Mouse (Mus musculus): Measurements from ENCODE around the gene Zbtb43.
A peak's percentile ranks its signal among the peaks of the same experiment; 100 is the strongest.

Zbtb43 gene

GRCm38 (mm10) chr2:33430081-33430770 lies 38.1 kb downstream of the Zbtb43 start:
- DNase-seq (ENCODE audit: low spot score) = no peak

DNA sequence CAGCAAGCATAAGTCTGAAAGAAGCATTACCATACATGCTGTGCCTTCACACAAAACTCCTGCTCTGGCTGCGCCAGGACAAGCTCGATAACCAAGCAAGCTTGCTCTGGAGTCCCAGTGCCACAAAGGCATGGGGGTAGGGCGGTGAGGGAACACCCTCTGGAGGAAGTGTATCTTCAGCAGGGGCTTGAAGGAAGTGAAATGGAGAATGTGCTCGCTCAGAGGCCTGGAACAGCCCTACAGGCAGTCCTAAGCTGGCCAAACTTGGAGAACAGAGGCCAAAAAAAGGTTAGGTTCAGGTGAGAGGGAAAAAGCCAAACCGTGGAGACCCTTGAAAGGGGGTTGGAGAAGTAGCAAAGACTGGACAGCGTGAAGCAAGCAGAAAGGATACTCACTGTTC lies 39.0 kb downstream of the Zbtb43 start:
- DNase-seq (ENCODE audit: low spot score) = no peak

- DNase-seq (ENCODE audit: low spot score) = no peak
These were observed 41.5 kb downstream of the Zbtb43 start for GRCm38 (mm10) chr2:33426640-33427398.

DNA sequence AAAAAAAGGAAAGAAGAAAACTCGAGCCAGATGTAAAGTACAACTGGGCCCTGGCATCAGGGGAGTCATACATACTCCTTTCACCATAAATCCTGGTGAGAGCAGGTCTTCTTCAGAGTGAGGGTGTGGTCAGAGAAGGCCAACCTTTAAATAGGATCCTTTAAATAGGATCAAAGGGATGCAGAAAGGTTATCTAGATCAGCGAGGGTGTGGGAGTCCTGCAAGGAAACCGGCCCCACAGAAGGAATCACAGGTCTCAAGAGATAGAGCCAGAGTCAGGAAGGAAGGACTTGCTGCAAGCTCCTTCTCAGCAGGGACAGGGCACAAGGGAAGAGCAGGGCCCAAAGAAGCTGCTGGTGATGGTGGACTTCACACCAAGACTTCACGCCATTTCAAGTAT lies 50.9 kb downstream of the Zbtb43 start:
- DNase-seq (ENCODE audit: low spot score) = no peak

- DNase-seq (ENCODE audit: low spot score) = no peak
These were observed 54.3 kb downstream of the Zbtb43 start for GRCm38 (mm10) chr2:33414019-33414418.

DNA sequence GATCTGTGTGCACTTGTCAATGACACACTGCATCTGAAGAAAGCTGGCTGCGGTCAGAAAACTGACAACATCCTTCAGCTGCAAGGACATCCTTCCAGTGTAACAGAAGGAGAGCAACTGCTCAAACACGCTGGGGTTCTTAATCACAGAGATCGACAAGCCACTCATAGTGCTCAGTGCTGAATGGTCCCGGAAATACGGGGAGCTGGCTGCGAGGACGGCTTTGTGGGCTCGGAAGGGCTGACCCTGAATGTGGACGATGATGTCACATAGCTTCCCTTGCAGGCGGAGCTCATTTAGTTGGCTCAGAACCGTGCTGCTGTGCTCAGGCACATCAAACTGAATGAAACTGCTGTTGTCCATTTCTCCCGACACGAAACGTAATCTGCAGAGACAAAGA lies 56.2 kb downstream of the Zbtb43 start:
- no peak for DNase-seq (ENCODE audit: low spot score)

GRCm38 (mm10) chr2:33403511-33404003 lies 64.8 kb downstream of the Zbtb43 start:
- no peak for DNase-seq (ENCODE audit: low spot score)

- no peak for DNase-seq (ENCODE audit: low spot score)
These were observed 65.7 kb downstream of the Zbtb43 start for GRCm38 (mm10) chr2:33402638-33403037.

DNA sequence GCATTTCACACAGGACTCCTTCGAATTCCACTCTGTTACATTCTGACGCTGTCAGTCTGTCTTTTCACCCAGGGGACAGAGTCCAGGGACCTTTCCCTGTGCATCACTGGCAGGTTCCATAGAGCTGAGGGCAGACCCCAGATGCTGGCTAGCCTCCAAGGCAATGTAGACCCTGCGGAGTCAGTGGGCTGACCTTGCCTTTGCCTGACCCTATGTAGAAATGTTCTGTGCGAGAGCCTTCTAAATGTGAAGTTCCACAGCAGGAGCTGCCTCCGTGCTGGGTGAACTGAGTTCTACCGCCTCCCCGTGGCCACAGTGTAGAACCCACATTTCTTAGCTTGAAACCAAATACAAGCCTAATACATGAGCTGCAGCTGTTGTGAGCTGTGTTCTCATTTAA lies 66.1 kb downstream of the Zbtb43 start:
- peak; percentile 25 for DNase-seq (ENCODE audit: low spot score)

GRCm38 (mm10) chr2:33401217-33401616 lies 67.1 kb downstream of the Zbtb43 start:
- DNase-seq (ENCODE audit: low spot score) = no peak

DNA sequence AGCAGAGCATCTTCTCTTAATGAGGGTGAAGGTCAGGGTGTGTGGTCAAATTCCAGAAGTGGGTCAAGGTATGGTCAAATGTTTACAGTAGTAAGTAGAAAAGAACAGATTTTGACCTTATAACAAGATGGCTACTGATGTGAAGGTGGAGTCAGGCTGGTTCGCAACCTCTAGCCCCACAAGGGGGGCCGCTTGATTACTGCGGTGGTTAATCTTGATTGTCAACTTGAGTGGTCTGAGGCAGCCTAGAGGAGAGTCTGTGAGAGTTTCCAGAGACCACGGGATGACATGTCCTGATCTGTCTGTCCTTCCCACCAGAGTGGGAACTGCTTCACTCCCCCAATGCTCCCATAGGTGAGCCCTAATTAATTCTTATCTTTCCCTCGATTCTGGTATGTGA lies 67.8 kb downstream of the Zbtb43 start:
- DNase-seq (ENCODE audit: low spot score) = no peak

Data from testis, postnatal 14 days (tissue).